Mouse (Mus musculus) MEL (cell line): Measurements from ENCODE around the gene Lrrc3c.

Experiments
- CHD2 ChIP-seq: IDR thresholded peaks from 2 replicates; pipeline ENCODE4 v1.6.1; 2011; ENCODE audit warnings: low read length, improper control_type of control experiment
- CTCF ChIP-seq, 3 experiments: IDR thresholded peaks in 2 of 3; conservative IDR thresholded peaks in 1 of 3; 2 replicates each; pipeline ENCODE4 v1.5.1; 2011 to 2012; ENCODE audit warnings: low read length in 3 of 3, low read depth in 2 of 3, mild to moderate bottlenecking in 2 of 3, improper control_type of control experiment in 1 of 3, inconsistent platforms in 1 of 3, mixed read lengths in 1 of 3, moderate library complexity in 1 of 3; ENCODE audit not compliant: control insufficient read depth in 1 of 3, insufficient read depth in 1 of 3, poor library complexity in 1 of 3, severe bottlenecking in 1 of 3
- EP300 ChIP-seq, 2 experiments: IDR thresholded peaks; 2 replicates each; pipeline ENCODE4 v1.6.1; 2011; ENCODE audit warnings: improper control_type of control experiment in 2 of 2, low read length in 2 of 2, low read depth in 1 of 2, mild to moderate bottlenecking in 1 of 2
- MAX ChIP-seq: IDR thresholded peaks from 2 replicates; pipeline ENCODE4 v1.6.1; 2011; ENCODE audit warnings: low read length, improper control_type of control experiment
- NRF1 ChIP-seq: IDR thresholded peaks from 2 replicates; pipeline ENCODE4 v1.6.1; 2014; ENCODE audit warnings: low read depth, mild to moderate bottlenecking, inconsistent platforms, low read length, improper control_type of control experiment, moderate library complexity; ENCODE audit not compliant: poor library complexity, insufficient read depth, severe bottlenecking
- POLR2A ChIP-seq, 2 experiments: IDR thresholded peaks; 2 replicates each; pipeline ENCODE4 v1.6.1; 2011 to 2012; ENCODE audit warnings: low read length in 2 of 2, mild to moderate bottlenecking in 2 of 2, control low read depth in 1 of 2, improper control_type of control experiment in 1 of 2, low read depth in 1 of 2, moderate library complexity in 1 of 2; ENCODE audit not compliant: control insufficient read depth in 1 of 2, insufficient read depth in 1 of 2, poor library complexity in 1 of 2
- POLR2AphosphoS5 ChIP-seq: IDR thresholded peaks from 2 replicates; pipeline ENCODE4 v1.6.1; 2012; ENCODE audit warnings: low read depth, borderline replicate concordance, mild to moderate bottlenecking, inconsistent platforms, low read length, moderate library complexity, mixed read lengths
- TAL1 ChIP-seq: IDR thresholded peaks from 2 replicates; pipeline ENCODE4 v1.6.1; 2012; ENCODE audit warnings: mild to moderate bottlenecking, inconsistent platforms, low read length, moderate library complexity, mixed read lengths
- TCF12 ChIP-seq: IDR thresholded peaks from 2 replicates; pipeline ENCODE4 v1.6.1; 2014; ENCODE audit warnings: low read depth, mild to moderate bottlenecking, inconsistent platforms, low read length, improper control_type of control experiment, moderate library complexity
- USF2 ChIP-seq, 2 experiments: IDR thresholded peaks; 2 replicates each; pipeline ENCODE4 v1.6.1; 2011 to 2012; ENCODE audit warnings: improper control_type of control experiment in 2 of 2, low read length in 2 of 2, borderline replicate concordance in 1 of 2, inconsistent platforms in 1 of 2, low read depth in 1 of 2, mild to moderate bottlenecking in 1 of 2; ENCODE audit not compliant: insufficient read depth in 1 of 2

GRCm38 (mm10) chr11:98646459-98646858, 48.4 kb downstream of the Lrrc3c start, which contains the start of gene Gsdma2:
- TF ChIP-seq NRF1 = no peak
- TF ChIP-seq MAX = no peak
- no peak for TF ChIP-seq POLR2A (IDR thresholded peaks at IDR 0.05; ENCODE audit: control insufficient read depth in 1 of 2, insufficient read depth in 1 of 2, low read depth in 1 of 2, low read length in 2 of 2, poor library complexity in 1 of 2)
- no peak for TF ChIP-seq CTCF (IDR thresholded peaks at IDR 0.05 in 2 of 3, conservative IDR thresholded peaks at IDR 0.05 in 1 of 3; ENCODE audit: control insufficient read depth in 1 of 3, insufficient read depth in 1 of 3, low read depth in 2 of 3, low read length in 3 of 3, poor library complexity in 1 of 3, severe bottlenecking in 1 of 3)
- TF ChIP-seq USF2 (IDR thresholded peaks at IDR 0.05; ENCODE audit: borderline replicate concordance in 1 of 2, insufficient read depth in 1 of 2, low read depth in 1 of 2, low read length in 2 of 2) = no peak
- TF ChIP-seq CHD2 = no peak
- no peak for TF ChIP-seq EP300 (IDR thresholded peaks at IDR 0.05; ENCODE audit: low read depth in 1 of 2, low read length in 2 of 2)
- no peak for TF ChIP-seq POLR2AphosphoS5
- no peak for TF ChIP-seq TCF12
- no peak for TF ChIP-seq TAL1
